Mouse (Mus musculus) heart, adult 18-20 months (tissue): ENCODE results near the gene Otud7a. TPM values are rescaled to one million over a fixed set of nuclear protein-coding genes. Genes with fewer than 3 reads are reported as not detected.
A peak's percentile ranks its signal among the peaks of the same experiment; 100 is the strongest.

Experiments
- DNase-seq, 2 experiments: peaks; one replicate each; pipeline ENCODE4 v3.0.0; 2021 to 2022; ENCODE audit warnings: mixed read lengths in 1 of 2
- long read RNA-seq, 2 experiments: library from polyadenylated mRNA; stranded (forward); transcript quantifications; one replicate each; pipeline ENCODE4 v2.0.0; 2021
- total RNA-seq, 2 experiments: library from RNA; stranded (reverse); gene quantifications; 2 replicates each; pipeline ENCODE4 v1.2.3; 2021

Gene Otud7a
- total RNA-seq = not detected
- long read RNA-seq, experiment 1, partial matches to known transcripts = 0 of 1 reads
- long read RNA-seq, experiment 1, other reads (novel, unspliced or antisense) = 1 of 1 reads
- long read RNA-seq, experiment 2 = 0 reads

GRCm38 (mm10) chr7:63444484-63445345 is at the start of gene Otud7a:
Gene Otud7a (plus strand): TSS chr7:63444751.
- DNase-seq = peak; percentile 25 to 42

GRCm38 (mm10) chr7:63405988-63406387 is 38.6 kb upstream of the Otud7a start:
- no peak for DNase-seq

- no peak for DNase-seq
Observed at GRCm38 (mm10) chr7:63445346-63445700, 772 bp downstream of the Otud7a start.

- no peak for DNase-seq
Observed at GRCm38 (mm10) chr7:63446951-63447350, 2.4 kb downstream of the Otud7a start.

- DNase-seq = no peak
Observed at GRCm38 (mm10) chr7:63455228-63455627, 10.7 kb downstream of the Otud7a start.

- DNase-seq = no peak
Observed at GRCm38 (mm10) chr7:63462234-63462633, 17.7 kb downstream of the Otud7a start.

- DNase-seq = no peak
Observed at GRCm38 (mm10) chr7:63462684-63463083, 18.1 kb downstream of the Otud7a start.

- DNase-seq = no peak
Observed at GRCm38 (mm10) chr7:63466729-63467128, 22.2 kb downstream of the Otud7a start.

- no peak for DNase-seq
Observed at GRCm38 (mm10) chr7:63468258-63468657, 23.7 kb downstream of the Otud7a start.

GRCm38 (mm10) chr7:63483091-63483490 is 38.5 kb downstream of the Otud7a start:
- DNase-seq = no peak

- no peak for DNase-seq
Observed at GRCm38 (mm10) chr7:63497051-63497547, 52.5 kb downstream of the Otud7a start.

GRCm38 (mm10) chr7:63504202-63504601 is 59.7 kb downstream of the Otud7a start:
- no peak for DNase-seq

- no peak for DNase-seq
Observed at GRCm38 (mm10) chr7:63508079-63508478, 63.5 kb downstream of the Otud7a start.

- no peak for DNase-seq
Observed at GRCm38 (mm10) chr7:63509825-63510224, 65.3 kb downstream of the Otud7a start.

GRCm38 (mm10) chr7:63511458-63511857 is 66.9 kb downstream of the Otud7a start:
- no peak for DNase-seq

GRCm38 (mm10) chr7:63512561-63512960 is 68.0 kb downstream of the Otud7a start:
- DNase-seq = peak in 1 of 2 experiments; percentile 4

- no peak for DNase-seq
Observed at GRCm38 (mm10) chr7:63516141-63516895, 71.8 kb downstream of the Otud7a start.

GRCm38 (mm10) chr7:63520299-63520698 is 75.7 kb downstream of the Otud7a start:
- DNase-seq = no peak

- no peak for DNase-seq
Observed at GRCm38 (mm10) chr7:63522403-63522802, 77.9 kb downstream of the Otud7a start.

- no peak for DNase-seq
Observed at GRCm38 (mm10) chr7:63523051-63523450, 78.5 kb downstream of the Otud7a start.

GRCm38 (mm10) chr7:63540293-63540692 is 95.7 kb downstream of the Otud7a start:
- DNase-seq = no peak

GRCm38 (mm10) chr7:63554457-63554856 is 109.9 kb downstream of the Otud7a start:
- DNase-seq = no peak

- no peak for DNase-seq
Observed at GRCm38 (mm10) chr7:63556324-63556723, 111.8 kb downstream of the Otud7a start.
